Mouse (Mus musculus) midbrain, embryonic 14.5 days (tissue): Measurements from ENCODE around the gene Ntrk2. TPM values are rescaled to one million over a fixed set of nuclear protein-coding genes. Genes with fewer than 3 reads are reported as not detected.

Experiments used
- ATAC-seq: fragments of 200-750 bp; cut with Nextera tagmentation; 2 replicates; pipeline ENCODE4 v1.8.0; 2017; ENCODE audit warnings: moderate number of reproducible peaks, moderate library complexity; ENCODE audit not compliant: low FRiP score, low TSS enrichment
- DNase-seq: peaks from one replicate; pipeline ENCODE4 v3.0.0-alpha.2; 2015
- H3K27ac ChIP-seq: fragments of 300-500 bp; sonication (generic); replicated peaks from 2 replicates; pipeline ENCODE4 v1.5.1; 2014; ENCODE audit warnings: mild to moderate bottlenecking, low read depth, low read length, moderate library complexity
- H3K27me3 ChIP-seq: fragments of 300-500 bp; sonication (generic); 2 replicates; pipeline ENCODE4 v1.6.1; 2014; ENCODE audit warnings: low read length, control low read depth, mixed read lengths; ENCODE audit not compliant: control insufficient read depth, insufficient read depth
- H3K36me3 ChIP-seq: fragments of 300-500 bp; sonication (generic); 2 replicates; pipeline ENCODE4 v1.6.1; 2014; ENCODE audit warnings: low read length, control low read depth; ENCODE audit not compliant: control insufficient read depth, insufficient read depth
- H3K4me1 ChIP-seq: fragments of 300-500 bp; sonication (generic); 2 replicates; pipeline ENCODE4 v1.6.1; 2014; ENCODE audit warnings: mild to moderate bottlenecking, antibody characterized with exemption, low read length, control low read depth; ENCODE audit not compliant: control insufficient read depth, insufficient read depth
- H3K4me2 ChIP-seq: fragments of 300-500 bp; sonication (generic); 2 replicates; pipeline ENCODE4 v1.6.1; 2014; ENCODE audit warnings: mild to moderate bottlenecking, low read length, moderate library complexity
- H3K4me3 ChIP-seq: fragments of 300-500 bp; sonication (generic); replicated peaks from 2 replicates; pipeline ENCODE4 v1.5.1; 2014; ENCODE audit warnings: low read depth, low read length
- H3K9ac ChIP-seq: fragments of 300-500 bp; sonication (generic); replicated peaks from 2 replicates; pipeline ENCODE4 v1.6.1; 2014; ENCODE audit warnings: mild to moderate bottlenecking, low read length, moderate library complexity
- H3K9me3 ChIP-seq: fragments of 300-500 bp; sonication (generic); 2 replicates; pipeline ENCODE4 v1.6.1; 2016; ENCODE audit warnings: low read length, control low read depth, mixed read lengths; ENCODE audit not compliant: control insufficient read depth
- WGBS: fragments of 180-500 bp; shearing (Covaris S2); extraction: QIAGEN DNeasy Blood & Tissue Kit; methylation state at CpG from one replicate; pipeline ENCODE4 v1.1.7; 2014; 5-methylcytosine and 5-hydroxymethylcytosine counted together
- polyA plus RNA-seq: library from polyadenylated mRNA; unstranded; fragments of >200 nt; fragmentation: Nextera tagmentation; extraction: Ambion mirVana; gene quantifications from 2 replicates; pipeline ENCODE4 v1.2.1, GENCODE M21; 2014

The Ntrk2 gene
- polyA plus RNA-seq, 1 experiment from 2014 or later: 96.7 TPM

- ATAC-seq (no peak), DNase-seq (no peak)
- H3K9ac ChIP-seq: no peak overlapping the region
Observed at GRCm38 (mm10) chr13:58831999-58832398, 25.6 kb downstream of the Ntrk2 start.

GRCm38 (mm10) chr13:58834726-58835125 lies 28.4 kb downstream of the Ntrk2 start:
- Histone ChIP-seq H3K27ac (no peak overlapping the region), H3K36me3 (0 out of 2 replicates have a peak, but pooled peaks cover 10% of the 10 kb centered on the region), H3K4me2 (no peak overlapping the region), H3K4me3 (no peak overlapping the region), H3K27me3 (no peaks in the 10 kb centered on the region), H3K4me1 (no peaks in the 10 kb centered on the region; the same call in 1 of the 2 replicates), H3K9me3 (no peaks in the 10 kb centered on the region), H3K9ac (no peak overlapping the region)
- no peak for ATAC-seq
- WGBS: 77% methylated on average over 4 of the region's 4 CpGs
- peak; percentile 16 for DNase-seq

More at GRCm38 (mm10) chr13:58831999-58832398, 25.6 kb downstream of the Ntrk2 start:
- no peak overlapping the region for H3K27ac ChIP-seq
- peaks cover under 1% of the 10 kb centered on the region for H3K4me1 ChIP-seq
- H3K4me3 ChIP-seq: no peak overlapping the region
- no peak overlapping the region for H3K4me2 ChIP-seq
- 37% methylated on average over 4 of the region's 4 CpGs for WGBS
- H3K9me3 ChIP-seq: 0 out of 2 replicates have a peak, but pooled peaks cover 2% of the 10 kb centered on the region
- H3K27me3 ChIP-seq: no peaks in the 10 kb centered on the region
- H3K36me3 ChIP-seq: no peaks in the 10 kb centered on the region

- Histone ChIP-seq H3K4me3 (no peak overlapping the region), H3K27ac (no peak overlapping the region), H3K27me3 (no peaks in the 10 kb centered on the region), H3K4me2 (no peak overlapping the region), H3K9me3 (no peaks in the 10 kb centered on the region), H3K36me3 (0 out of 2 replicates have a peak, but pooled peaks cover 10% of the 10 kb centered on the region), H3K9ac (no peak overlapping the region), H3K4me1 (no peaks in the 10 kb centered on the region; the same call in 1 of the 2 replicates)
- no peak for DNase-seq
- 96% methylated on average over 1 of the region's 1 CpGs for WGBS
- no peak for ATAC-seq
Observed at GRCm38 (mm10) chr13:58836891-58837290, 30.5 kb downstream of the Ntrk2 start.

GRCm38 (mm10) chr13:58838110-58838509 lies 31.7 kb downstream of the Ntrk2 start:
- no peak overlapping the region for H3K4me3 ChIP-seq
- WGBS: 91% methylated on average over 8 of the region's 8 CpGs
- ATAC-seq: no peak

GRCm38 (mm10) chr13:58840731-58841359 lies 34.5 kb downstream of the Ntrk2 start:
- ATAC-seq: no peak; the same call in 1 of the 2 replicates
- no peak overlapping the region for H3K27ac ChIP-seq
- H3K9ac ChIP-seq: no peak overlapping the region
- no peak overlapping the region for H3K4me2 ChIP-seq
- no peaks in the 10 kb centered on the region for H3K4me1 ChIP-seq
- 40% methylated on average over 7 of the region's 7 CpGs for WGBS
- DNase-seq: peak; percentile 52
- no peaks in the 10 kb centered on the region for H3K9me3 ChIP-seq
- H3K36me3 ChIP-seq: 0 out of 2 replicates have a peak, but pooled peaks cover 15% of the 10 kb centered on the region
- no peaks in the 10 kb centered on the region for H3K27me3 ChIP-seq
- H3K4me3 ChIP-seq: no peak overlapping the region

More at GRCm38 (mm10) chr13:58838110-58838509, 31.7 kb downstream of the Ntrk2 start:
- Histone ChIP-seq H3K27me3 (no peaks in the 10 kb centered on the region), H3K9ac (no peak overlapping the region), H3K4me1 (no peaks in the 10 kb centered on the region), H3K36me3 (0 out of 2 replicates have a peak, but pooled peaks cover 10% of the 10 kb centered on the region), H3K27ac (no peak overlapping the region), H3K9me3 (no peaks in the 10 kb centered on the region), H3K4me2 (no peak overlapping the region)
- no peak for DNase-seq

- ATAC-seq: no peak
- Histone ChIP-seq H3K9me3 (no peaks in the 10 kb centered on the region), H3K4me3 (no peak overlapping the region), H3K27ac (no peak overlapping the region), H3K4me1 (no peaks in the 10 kb centered on the region), H3K36me3 (peaks cover 32% of the 10 kb centered on the region), H3K9ac (no peak overlapping the region), H3K4me2 (no peak overlapping the region), H3K27me3 (no peaks in the 10 kb centered on the region)
- DNase-seq: no peak
- WGBS: 92% methylated on average over 9 of the region's 9 CpGs
Observed at GRCm38 (mm10) chr13:58843826-58844225, 37.5 kb downstream of the Ntrk2 start.

- ATAC-seq: no peak
- Histone ChIP-seq H3K36me3 (peaks cover 30% of the 10 kb centered on the region), H3K9ac (no peak overlapping the region), H3K27ac (no peak overlapping the region), H3K9me3 (no peaks in the 10 kb centered on the region), H3K27me3 (no peaks in the 10 kb centered on the region), H3K4me3 (no peak overlapping the region), H3K4me1 (no peaks in the 10 kb centered on the region), H3K4me2 (no peak overlapping the region)
- no peak for DNase-seq
- 91% methylated on average over 4 of the region's 4 CpGs for WGBS
Observed at GRCm38 (mm10) chr13:58848578-58848977, 42.2 kb downstream of the Ntrk2 start.

GRCm38 (mm10) chr13:58853685-58854084 lies 47.3 kb downstream of the Ntrk2 start:
- no peak for DNase-seq
- H3K36me3 ChIP-seq: peaks cover 3% of the 10 kb centered on the region; the same call in 1 of the 2 replicates
- no peaks in the 10 kb centered on the region for H3K4me1 ChIP-seq
- H3K9me3 ChIP-seq: no peaks in the 10 kb centered on the region
- no peak overlapping the region for H3K9ac ChIP-seq
- WGBS: 94% methylated on average over 6 of the region's 6 CpGs
- no peaks in the 10 kb centered on the region for H3K27me3 ChIP-seq
- no peak overlapping the region for H3K27ac ChIP-seq
- H3K4me2 ChIP-seq: no peak overlapping the region
- no peak overlapping the region for H3K4me3 ChIP-seq
- ATAC-seq: no peak

- Histone ChIP-seq H3K27me3 (no peaks in the 10 kb centered on the region), H3K9ac (no peak overlapping the region), H3K9me3 (no peaks in the 10 kb centered on the region), H3K4me3 (no peak overlapping the region), H3K4me1 (no peaks in the 10 kb centered on the region), H3K36me3 (peaks cover 15% of the 10 kb centered on the region), H3K27ac (no peak overlapping the region), H3K4me2 (no peak overlapping the region)
- ATAC-seq (no peak), DNase-seq (no peak)
- WGBS: 96% methylated on average over 10 of the region's 10 CpGs
Observed at GRCm38 (mm10) chr13:58866239-58866638, 59.9 kb downstream of the Ntrk2 start.
